Mouse (Mus musculus): Measurements from ENCODE around the gene Adamtsl5. TPM values are rescaled to one million over a fixed set of nuclear protein-coding genes. Genes with fewer than 3 reads are reported as not detected.
A peak's percentile ranks its signal among the peaks of the same experiment; 100 is the strongest.

The Adamtsl5 gene
- polyA plus RNA-seq, 1 experiment from 2014 or later = 12.2 TPM

GRCm38 (mm10) chr10:80357994-80358639 lies 9.9 kb upstream of the Adamtsl5 start:
- peak; percentile 65 for ATAC-seq (ENCODE audit: low FRiP score, low TSS enrichment)
- no peaks in the 10 kb centered on the region for H3K4me1 ChIP-seq (replicated peaks; ENCODE audit: control insufficient read depth, insufficient read depth)
- H3K4me2 ChIP-seq (replicated peaks; ENCODE audit: low read depth) = peak overlapping the region; percentile 45
- H3K27ac ChIP-seq (replicated peaks) = no peak overlapping the region
- peak; percentile 69 for DNase-seq (ENCODE audit: low spot score)
- no peaks in the 10 kb centered on the region for H3K9me3 ChIP-seq (ENCODE audit: control insufficient read depth, low read length)
- peaks cover 17% of the 10 kb centered on the region for H3K27me3 ChIP-seq (ENCODE audit: control insufficient read depth, insufficient read depth, low read length)
- 7% methylated on average over 31 of the region's 31 CpGs for WGBS
- no peak for TF ChIP-seq EP300 (optimal IDR thresholded peaks at IDR 0.05)
- peak; percentile 46; the same call in 1 of the 2 replicates for TF ChIP-seq CTCF (IDR thresholded peaks at IDR 0.05; ENCODE audit: low read depth)
- H3K36me3 ChIP-seq (ENCODE audit: control insufficient read depth, insufficient read depth, low read length) = no peaks in the 10 kb centered on the region
- H3K4me3 ChIP-seq (ENCODE audit: low read depth, low read length) = peak overlapping the region; percentile 12; the same call in 1 of the 2 replicates
- no peak overlapping the region for H3K9ac ChIP-seq (ENCODE audit: low read length)

GRCm38 (mm10) chr10:80357336-80357735 lies 9.1 kb upstream of the Adamtsl5 start:
- Histone ChIP-seq H3K4me1 (replicated peaks; ENCODE audit: control insufficient read depth, insufficient read depth) (no peaks in the 10 kb centered on the region), H3K27me3 (ENCODE audit: control insufficient read depth, insufficient read depth, low read length) (peaks cover 17% of the 10 kb centered on the region), H3K4me3 (ENCODE audit: low read depth, low read length) (no peak overlapping the region; the same call in 1 of the 2 replicates), H3K27ac (replicated peaks) (no peak overlapping the region), H3K4me2 (replicated peaks; ENCODE audit: low read depth) (no peak overlapping the region), H3K9ac (ENCODE audit: low read length) (no peak overlapping the region), H3K9me3 (ENCODE audit: control insufficient read depth, low read length) (no peaks in the 10 kb centered on the region), H3K36me3 (ENCODE audit: control insufficient read depth, insufficient read depth, low read length) (no peaks in the 10 kb centered on the region)
- ATAC-seq (ENCODE audit: low FRiP score, low TSS enrichment) (peak; percentile 14; the same call in 1 of the 2 replicates), DNase-seq (ENCODE audit: low spot score) (no peak)
- TF ChIP-seq EP300 (optimal IDR thresholded peaks at IDR 0.05) (no peak), CTCF (IDR thresholded peaks at IDR 0.05; ENCODE audit: low read depth) (no peak)
- WGBS = 25% methylated on average over 7 of the region's 7 CpGs

GRCm38 (mm10) chr10:80356737-80357136 lies 8.5 kb upstream of the Adamtsl5 start:
- Histone ChIP-seq H3K27ac (replicated peaks) (no peak overlapping the region), H3K9ac (ENCODE audit: low read length) (no peak overlapping the region), H3K4me1 (replicated peaks; ENCODE audit: control insufficient read depth, insufficient read depth) (no peaks in the 10 kb centered on the region), H3K36me3 (ENCODE audit: control insufficient read depth, insufficient read depth, low read length) (no peaks in the 10 kb centered on the region), H3K4me2 (replicated peaks; ENCODE audit: low read depth) (peak overlapping the region; percentile 42), H3K27me3 (ENCODE audit: control insufficient read depth, insufficient read depth, low read length) (peaks cover 17% of the 10 kb centered on the region), H3K9me3 (ENCODE audit: control insufficient read depth, low read length) (no peaks in the 10 kb centered on the region), H3K4me3 (ENCODE audit: low read depth, low read length) (peak overlapping the region; percentile 21)
- no peak for TF ChIP-seq EP300 (optimal IDR thresholded peaks at IDR 0.05)
- TF ChIP-seq CTCF (IDR thresholded peaks at IDR 0.05; ENCODE audit: low read depth) = no peak
- 2% methylated on average over 34 of the region's 34 CpGs for WGBS
- DNase-seq (ENCODE audit: low spot score) = no peak
- no peak for ATAC-seq (ENCODE audit: low FRiP score, low TSS enrichment)

GRCm38 (mm10) chr10:80356001-80356682 lies 7.9 kb upstream of the Adamtsl5 start, which contains the start of gene Plk5:
Gene Plk5 (plus strand): TSS chr10:80356459.
- ATAC-seq (ENCODE audit: low FRiP score, low TSS enrichment) = no peak
- H3K9ac ChIP-seq (ENCODE audit: low read length) = 0 out of 2 replicates have a peak within 1 kb of the TSS, but pooled peaks have one; percentile 8
- no peak within 1 kb of the TSS for H3K27ac ChIP-seq (replicated peaks)
- peak within 1 kb of the TSS; percentile 21 for H3K4me3 ChIP-seq (ENCODE audit: low read depth, low read length)
- no peaks in the 10 kb centered on the region for H3K36me3 ChIP-seq (ENCODE audit: control insufficient read depth, insufficient read depth, low read length)
- DNase-seq (ENCODE audit: low spot score) = no peak
- no peaks in the 10 kb centered on the region for H3K4me1 ChIP-seq (replicated peaks; ENCODE audit: control insufficient read depth, insufficient read depth)
- WGBS = under 1% methylated on average over 51 of the region's 53 CpGs
- no peaks in the 10 kb centered on the region for H3K9me3 ChIP-seq (ENCODE audit: control insufficient read depth, low read length)
- peaks cover 17% of the 10 kb centered on the region for H3K27me3 ChIP-seq (ENCODE audit: control insufficient read depth, insufficient read depth, low read length)
- TF ChIP-seq CTCF (IDR thresholded peaks at IDR 0.05; ENCODE audit: low read depth) (no peak), EP300 (optimal IDR thresholded peaks at IDR 0.05) (no peak)
- H3K4me2 ChIP-seq (replicated peaks; ENCODE audit: low read depth) = peak within 1 kb of the TSS; percentile 42

GRCm38 (mm10) chr10:80355431-80355830 lies 7.2 kb upstream of the Adamtsl5 start:
- Histone ChIP-seq H3K4me1 (replicated peaks; ENCODE audit: control insufficient read depth, insufficient read depth) (no peaks in the 10 kb centered on the region), H3K36me3 (ENCODE audit: control insufficient read depth, insufficient read depth, low read length) (no peaks in the 10 kb centered on the region), H3K9ac (ENCODE audit: low read length) (0 out of 2 replicates have a peak overlapping the region, but pooled peaks have one; percentile 8), H3K27ac (replicated peaks) (no peak overlapping the region), H3K4me3 (ENCODE audit: low read depth, low read length) (no peak overlapping the region), H3K9me3 (ENCODE audit: control insufficient read depth, low read length) (no peaks in the 10 kb centered on the region), H3K27me3 (ENCODE audit: control insufficient read depth, insufficient read depth, low read length) (peaks cover 17% of the 10 kb centered on the region), H3K4me2 (replicated peaks; ENCODE audit: low read depth) (no peak overlapping the region)
- TF ChIP-seq CTCF (IDR thresholded peaks at IDR 0.05; ENCODE audit: low read depth) (no peak), EP300 (optimal IDR thresholded peaks at IDR 0.05) (no peak)
- no peak for ATAC-seq (ENCODE audit: low FRiP score, low TSS enrichment)
- WGBS = 14% methylated on average over 9 of the region's 9 CpGs
- no peak for DNase-seq (ENCODE audit: low spot score)

- H3K9me3 ChIP-seq (ENCODE audit: control insufficient read depth, low read length) = no peaks in the 10 kb centered on the region
- H3K4me3 ChIP-seq (ENCODE audit: low read depth, low read length) = no peak overlapping the region
- no peak for ATAC-seq (ENCODE audit: low FRiP score, low TSS enrichment)
- no peak overlapping the region for H3K4me2 ChIP-seq (replicated peaks; ENCODE audit: low read depth)
- H3K27me3 ChIP-seq (ENCODE audit: control insufficient read depth, insufficient read depth, low read length) = peaks cover 15% of the 10 kb centered on the region
- no peak overlapping the region for H3K27ac ChIP-seq (replicated peaks)
- H3K36me3 ChIP-seq (ENCODE audit: control insufficient read depth, insufficient read depth, low read length) = no peaks in the 10 kb centered on the region
- H3K9ac ChIP-seq (ENCODE audit: low read length) = no peak overlapping the region
- 66% methylated on average over 8 of the region's 8 CpGs for WGBS
- TF ChIP-seq EP300 (optimal IDR thresholded peaks at IDR 0.05) = no peak
- TF ChIP-seq CTCF (IDR thresholded peaks at IDR 0.05; ENCODE audit: low read depth) = no peak
- H3K4me1 ChIP-seq (replicated peaks; ENCODE audit: control insufficient read depth, insufficient read depth) = peaks cover 2% of the 10 kb centered on the region; the same call in 1 of the 2 replicates
- DNase-seq (ENCODE audit: low spot score) = no peak
Measured at GRCm38 (mm10) chr10:80352727-80353126, 4.5 kb upstream of the Adamtsl5 start.
